Mouse (Mus musculus): ENCODE results near the gene Gng5.

Gng5 gene

DNA sequence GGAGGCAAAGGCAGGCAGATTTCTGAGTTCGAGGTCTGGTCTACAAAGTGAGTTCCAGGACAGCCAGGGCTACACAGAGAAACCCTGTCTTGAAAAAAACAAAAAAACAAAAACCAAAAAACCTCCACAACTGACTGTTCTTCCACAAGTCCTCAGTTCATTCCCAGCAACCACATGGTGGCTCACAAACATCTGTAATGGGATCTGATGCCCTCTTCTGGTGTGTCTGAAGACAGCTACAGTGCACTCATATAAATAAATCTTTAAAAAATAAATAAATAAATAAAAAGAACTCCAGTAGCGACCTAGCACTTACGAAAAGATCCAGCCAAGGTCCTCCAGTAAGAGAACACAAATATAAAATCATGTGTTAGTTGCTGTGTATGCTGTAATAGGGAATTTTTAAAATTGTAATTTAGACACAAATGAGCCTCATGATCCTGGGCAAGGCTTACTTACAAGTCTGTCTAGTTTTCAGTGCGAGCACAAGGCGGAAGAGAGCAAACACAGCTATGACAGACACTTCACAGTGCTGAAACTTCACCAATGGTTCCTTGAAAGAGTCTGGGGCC is 20.7 kb downstream of the Gng5 start:
- TF ChIP-seq GATA4 (IDR thresholded peaks at IDR 0.05; ENCODE audit: insufficient replicate concordance, low read length), result no peak

- no peak for TF ChIP-seq GATA4 (IDR thresholded peaks at IDR 0.05; ENCODE audit: insufficient replicate concordance, low read length)
These were observed 21.4 kb downstream of the Gng5 start, which contains the start of gene Rpf1 for GRCm38 (mm10) chr3:146520798-146521651. TSS of gene Rpf1 (minus strand) at chr3:146521429.

- TF ChIP-seq GATA4 (IDR thresholded peaks at IDR 0.05; ENCODE audit: insufficient replicate concordance, low read length), result no peak
These were observed 22.0 kb downstream of the Gng5 start for GRCm38 (mm10) chr3:146521652-146522020.

DNA sequence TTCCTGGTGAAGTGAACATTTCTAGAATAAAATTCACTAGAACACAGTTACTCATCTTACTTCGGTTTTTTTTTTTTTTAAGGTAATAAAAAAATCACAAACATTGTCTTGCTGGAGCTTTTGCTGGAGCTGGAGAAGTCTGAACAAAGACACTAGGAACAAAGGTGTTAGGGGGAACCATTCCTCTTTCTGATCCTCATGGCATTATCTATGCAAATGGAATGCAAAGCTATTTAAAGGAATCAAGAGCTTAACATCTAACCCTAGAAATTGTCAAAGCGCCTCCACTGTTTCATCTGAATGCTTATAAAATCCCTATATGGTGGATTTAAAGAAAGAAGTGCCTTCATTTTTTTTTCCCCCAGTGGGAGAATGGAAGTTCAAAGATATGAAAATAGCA is 28.7 kb downstream of the Gng5 start:
- TF ChIP-seq GATA4 (IDR thresholded peaks at IDR 0.05; ENCODE audit: insufficient replicate concordance, low read length), result no peak

- no peak for TF ChIP-seq GATA4 (IDR thresholded peaks at IDR 0.05; ENCODE audit: insufficient replicate concordance, low read length)
These were observed 35.4 kb downstream of the Gng5 start for GRCm38 (mm10) chr3:146534986-146535385.

DNA sequence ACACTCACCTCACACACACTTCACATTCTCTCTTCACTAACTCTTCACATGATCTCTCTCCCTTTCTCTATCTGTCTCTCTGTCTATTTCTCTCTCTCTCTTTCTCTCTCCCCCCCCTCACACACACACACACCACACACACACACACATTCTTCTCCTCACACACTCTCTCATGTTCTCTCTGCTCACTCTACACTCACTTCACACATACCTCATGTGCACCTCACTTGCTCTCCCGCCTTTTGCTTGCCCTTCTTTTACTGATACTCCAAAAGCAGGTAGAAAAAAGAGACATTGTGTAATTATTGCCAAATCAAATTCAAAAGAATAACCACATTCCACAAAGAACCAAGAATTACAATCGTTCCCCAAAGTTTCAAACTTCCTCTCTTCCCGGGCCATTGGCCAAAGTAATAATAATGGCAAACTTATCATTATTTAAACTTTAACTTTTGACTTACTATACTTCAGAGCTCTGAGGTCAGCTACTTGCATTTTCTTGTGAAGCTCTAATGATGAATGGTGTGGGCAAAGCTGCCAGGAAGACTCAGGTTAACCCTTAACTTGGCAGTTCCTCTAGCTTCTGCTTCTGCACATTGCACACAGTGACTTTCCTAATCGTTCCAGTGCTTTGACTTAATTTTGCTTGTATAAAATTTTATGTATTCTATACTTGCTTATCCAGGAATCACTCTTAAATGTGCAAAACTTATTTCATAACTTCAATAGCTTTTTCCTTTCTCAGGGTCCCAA is 41.1 kb downstream of the Gng5 start:
- no peak for TF ChIP-seq GATA4 (IDR thresholded peaks at IDR 0.05; ENCODE audit: insufficient replicate concordance, low read length)

GRCm38 (mm10) chr3:146543632-146544031 is 44.0 kb downstream of the Gng5 start:
- TF ChIP-seq GATA4 (IDR thresholded peaks at IDR 0.05; ENCODE audit: insufficient replicate concordance, low read length), result no peak

DNA sequence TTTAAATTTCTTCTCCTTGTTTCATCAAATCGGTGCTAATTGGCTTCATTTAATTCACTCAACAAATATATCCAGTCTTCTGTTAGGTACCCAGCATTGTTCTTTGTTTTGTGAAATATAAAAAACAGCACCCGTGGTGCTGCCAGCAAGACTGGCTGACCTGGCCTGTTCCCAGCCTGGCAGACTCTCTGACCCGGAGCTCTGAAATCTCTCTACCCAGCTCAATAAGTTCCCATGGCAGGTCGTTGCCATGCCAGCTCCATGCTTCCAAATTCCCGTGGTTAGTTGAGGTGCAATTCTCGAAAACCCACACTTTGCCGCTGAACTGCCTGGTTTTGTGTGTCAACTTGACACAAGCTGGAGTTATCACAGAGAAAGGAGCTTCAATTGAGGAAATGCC is 55.2 kb downstream of the Gng5 start:
- TF ChIP-seq GATA4 (IDR thresholded peaks at IDR 0.05; ENCODE audit: insufficient replicate concordance, low read length), result no peak
